Mouse (Mus musculus): ENCODE results near the gene Agfg1.

GRCm38 (mm10) chr1:82811766-82812165 is 27.5 kb upstream of the Agfg1 start:
- TF ChIP-seq POLR2A (IDR thresholded peaks at IDR 0.05; ENCODE audit: extremely low read depth, insufficient read depth, low read length) (no peak), CTCF (IDR thresholded peaks at IDR 0.05; ENCODE audit: low read depth, low read length) (no peak)
